Mouse (Mus musculus) embryo, embryonic 10 days (tissue): ENCODE results near the gene Parvb.

Experiments
- DNase-seq: peaks from one replicate; pipeline ENCODE4 v3.0.0-alpha.2; 2015; ENCODE audit warnings: low spot score

Parvb gene

GRCm38 (mm10) chr15:84294391-84294790, 62.5 kb downstream of the Parvb start:
- no peak for DNase-seq

DNA sequence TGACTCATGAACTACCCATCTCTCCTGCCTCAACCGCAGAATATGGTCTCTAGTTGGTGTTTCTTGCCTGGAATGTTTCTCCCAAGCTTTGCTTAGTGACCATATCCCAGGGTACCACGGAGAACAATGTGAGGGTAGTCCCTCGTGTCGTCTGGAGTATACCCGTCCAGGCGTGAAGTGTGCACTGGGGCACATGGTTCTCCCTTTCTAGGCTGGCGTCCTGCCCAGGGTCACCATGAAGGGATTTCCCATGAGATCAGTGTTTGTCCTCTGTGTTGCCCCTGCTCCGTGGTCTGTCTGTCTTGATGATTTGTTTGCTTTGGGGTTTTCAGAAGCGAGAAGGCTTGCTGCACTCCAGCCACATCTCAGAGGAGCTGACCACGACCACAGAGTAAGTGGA, 63.4 kb downstream of the Parvb start:
- DNase-seq = no peak

DNA sequence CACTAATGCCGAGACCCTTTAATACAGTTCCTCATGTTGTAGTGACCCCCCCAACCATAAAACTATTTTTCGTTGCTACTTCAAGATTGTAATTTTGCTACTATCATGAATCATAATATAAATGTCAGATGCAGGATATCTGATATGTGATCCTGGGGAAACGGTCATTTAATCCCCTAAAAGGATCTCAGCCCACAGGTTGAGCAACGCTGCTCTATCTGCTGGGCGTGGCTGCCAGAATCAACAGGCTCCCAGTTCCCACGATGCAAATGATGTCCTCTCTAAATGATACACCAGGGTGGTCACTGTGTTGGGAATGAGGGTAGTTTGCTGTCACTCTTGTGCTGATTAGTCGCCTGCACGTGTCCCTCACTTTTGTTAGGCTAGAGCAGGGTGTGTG, 65.6 kb downstream of the Parvb start:
- no peak for DNase-seq

DNA sequence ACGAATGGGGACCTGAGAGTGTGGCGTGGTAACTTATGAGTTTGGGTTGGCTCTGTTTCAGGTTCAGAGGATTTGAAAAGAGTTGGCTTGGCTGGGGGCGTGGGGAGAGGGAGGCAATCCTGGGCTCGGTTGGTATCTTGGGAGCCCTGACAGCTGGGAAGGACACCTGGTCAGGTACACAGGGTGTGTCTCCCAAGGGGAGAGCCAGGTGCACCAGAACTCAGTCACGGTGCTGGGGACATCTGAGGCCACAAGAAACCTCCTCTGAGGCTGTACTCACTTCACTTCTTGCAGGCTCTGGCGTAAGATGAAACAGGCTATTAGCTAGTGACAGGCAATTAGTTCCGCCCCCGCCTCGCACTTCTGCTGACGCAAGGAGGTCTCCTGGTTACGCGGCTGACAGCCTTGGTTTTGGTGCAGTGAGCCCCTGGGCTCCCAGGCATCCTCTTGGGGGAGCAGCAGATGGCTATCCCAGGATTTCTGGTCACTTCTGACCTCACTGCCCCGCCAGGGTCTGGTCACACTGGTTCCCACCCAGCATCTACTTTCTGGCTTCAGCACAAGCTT, 67.0 kb downstream of the Parvb start:
- peak; percentile 85 for DNase-seq

GRCm38 (mm10) chr15:84299662-84300333, 68.0 kb downstream of the Parvb start:
- peak; percentile 80 for DNase-seq

DNA sequence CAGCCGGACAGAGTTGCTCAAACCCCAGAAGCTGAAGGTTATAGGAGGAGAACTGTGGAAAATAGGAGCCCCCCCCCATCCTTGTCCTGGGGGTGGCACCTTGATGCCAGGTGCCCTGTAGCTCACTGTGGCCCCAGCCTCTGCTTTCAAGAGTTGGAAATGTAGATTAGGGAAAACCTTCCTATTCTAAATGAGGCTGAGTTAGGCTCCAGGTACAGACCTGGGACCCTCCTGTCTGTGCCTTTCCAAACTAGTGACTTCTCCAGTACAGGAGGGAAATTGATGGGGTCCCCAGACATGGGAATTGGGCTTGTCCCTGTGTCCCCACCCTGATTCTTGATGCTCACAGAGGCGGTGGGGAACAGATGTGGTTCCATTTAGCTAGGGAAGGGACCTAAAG, 68.7 kb downstream of the Parvb start:
- DNase-seq = no peak

- peak; percentile 70 for DNase-seq
These were observed 69.2 kb downstream of the Parvb start for GRCm38 (mm10) chr15:84301026-84301425.

- DNase-seq = no peak
These were observed 70.0 kb downstream of the Parvb start for GRCm38 (mm10) chr15:84301641-84302420.

DNA sequence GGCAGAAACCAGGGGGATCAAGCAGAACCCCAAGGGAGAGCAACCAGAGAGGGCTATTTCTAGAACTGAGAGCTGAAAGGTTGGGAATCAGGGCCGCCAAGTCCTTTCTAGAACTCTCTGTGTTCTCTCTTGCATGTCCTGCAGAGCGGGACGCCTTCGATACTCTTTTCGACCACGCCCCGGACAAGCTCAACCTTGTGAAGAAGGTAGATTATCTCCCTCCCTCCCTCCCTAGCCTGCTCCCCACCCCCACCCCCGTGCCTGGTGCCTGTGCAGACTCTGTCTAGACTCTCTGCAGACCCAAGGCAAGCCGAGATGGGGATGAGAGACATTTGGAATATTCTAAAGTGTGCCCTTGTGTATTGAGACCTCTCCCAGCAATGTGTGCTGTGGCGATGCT, 71.4 kb downstream of the Parvb start:
- DNase-seq = no peak

DNA sequence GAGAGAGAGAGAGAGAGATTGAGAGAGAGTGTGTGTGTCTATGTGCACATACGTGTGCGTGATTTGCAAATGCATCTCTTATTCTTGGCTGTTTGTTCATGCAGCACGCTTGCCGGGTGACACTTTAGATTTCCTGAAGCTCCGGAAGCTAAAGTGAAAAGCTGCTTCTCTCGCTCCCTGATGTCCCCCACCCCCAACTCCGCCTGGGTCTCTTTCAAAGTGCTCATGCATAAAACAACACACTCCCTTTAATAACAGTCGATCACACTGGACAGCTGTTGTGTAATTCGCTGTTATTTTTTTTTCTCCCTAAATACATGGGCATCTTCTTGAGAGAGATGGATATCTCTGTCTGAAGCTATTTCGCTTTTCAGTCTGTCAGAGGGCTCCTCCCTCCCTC, 73.5 kb downstream of the Parvb start:
- no peak for DNase-seq

GRCm38 (mm10) chr15:84310271-84310670, 78.4 kb downstream of the Parvb start:
- DNase-seq = no peak

GRCm38 (mm10) chr15:84311295-84312085, 79.6 kb downstream of the Parvb start:
- DNase-seq = no peak

GRCm38 (mm10) chr15:84312878-84313565, 81.2 kb downstream of the Parvb start:
- DNase-seq = peak; percentile 48

DNA sequence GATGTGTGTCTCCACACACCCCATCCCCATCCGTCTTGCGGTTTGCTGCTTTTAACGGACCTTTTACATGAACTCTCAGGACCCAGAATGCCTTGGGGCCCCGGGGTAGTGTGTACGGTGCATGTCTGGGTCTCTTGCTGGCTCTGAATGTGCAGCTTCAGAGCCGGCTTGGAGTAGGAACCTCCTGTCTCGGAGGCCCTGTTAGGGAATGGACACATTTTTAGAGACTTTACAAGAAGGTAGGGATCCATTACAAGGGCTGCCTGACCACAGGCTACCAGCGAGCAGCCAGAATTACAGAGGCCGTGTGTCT, 81.7 kb downstream of the Parvb start:
- no peak for DNase-seq

GRCm38 (mm10) chr15:84314420-84315080, 82.7 kb downstream of the Parvb start:
- no peak for DNase-seq

GRCm38 (mm10) chr15:84315276-84316046, 83.6 kb downstream of the Parvb start:
- no peak for DNase-seq

DNA sequence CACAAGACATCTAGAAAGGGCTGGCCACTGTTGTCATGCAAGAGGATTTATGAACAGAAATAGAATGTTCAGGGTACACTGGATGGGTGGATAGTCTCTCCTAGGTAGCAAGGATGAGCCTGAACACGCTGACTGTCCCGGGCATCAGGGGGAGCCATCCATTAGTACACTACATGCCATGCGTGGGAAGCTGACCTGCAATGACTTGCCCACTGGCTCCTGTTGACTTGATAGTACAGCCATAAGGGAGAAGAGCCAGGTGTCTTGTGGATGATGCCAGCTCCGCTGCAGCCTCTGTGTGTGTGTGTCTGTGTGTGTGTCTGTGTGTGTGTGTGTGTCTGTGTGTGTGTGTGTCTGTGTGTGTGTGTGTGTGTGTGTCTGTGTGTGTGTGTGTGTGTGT, 87.5 kb downstream of the Parvb start:
- DNase-seq = no peak

DNA sequence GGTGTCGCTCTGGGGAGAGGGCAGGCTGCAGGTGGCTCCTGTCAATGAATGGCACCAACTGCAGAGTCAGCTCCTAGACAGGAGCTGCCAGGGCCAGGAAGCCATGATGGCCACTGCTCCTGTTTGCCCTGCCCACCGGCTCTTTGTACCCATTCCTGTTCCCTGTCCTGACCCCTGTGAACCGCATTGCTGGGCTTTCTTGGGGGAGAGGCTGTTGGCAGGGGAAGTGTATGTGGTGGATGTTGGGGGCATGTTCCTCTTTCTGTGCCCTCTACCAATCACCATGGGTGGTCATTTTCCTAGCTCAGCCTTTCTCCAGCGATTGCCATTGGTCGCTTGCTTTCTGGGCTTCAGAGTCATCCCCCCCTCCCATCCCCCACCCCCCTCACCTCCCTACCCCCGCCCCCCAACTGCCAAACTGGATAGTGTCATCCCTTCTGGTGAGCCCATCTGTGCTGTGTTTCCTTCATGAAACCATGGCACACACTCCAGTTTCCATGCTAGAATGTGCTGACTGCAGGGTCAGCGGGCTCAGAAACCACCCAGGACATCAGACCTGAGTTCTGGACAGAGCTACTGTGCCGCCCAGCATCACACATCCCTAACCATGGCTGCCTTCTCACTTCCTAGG, 89.8 kb downstream of the Parvb start:
- DNase-seq = no peak

DNA sequence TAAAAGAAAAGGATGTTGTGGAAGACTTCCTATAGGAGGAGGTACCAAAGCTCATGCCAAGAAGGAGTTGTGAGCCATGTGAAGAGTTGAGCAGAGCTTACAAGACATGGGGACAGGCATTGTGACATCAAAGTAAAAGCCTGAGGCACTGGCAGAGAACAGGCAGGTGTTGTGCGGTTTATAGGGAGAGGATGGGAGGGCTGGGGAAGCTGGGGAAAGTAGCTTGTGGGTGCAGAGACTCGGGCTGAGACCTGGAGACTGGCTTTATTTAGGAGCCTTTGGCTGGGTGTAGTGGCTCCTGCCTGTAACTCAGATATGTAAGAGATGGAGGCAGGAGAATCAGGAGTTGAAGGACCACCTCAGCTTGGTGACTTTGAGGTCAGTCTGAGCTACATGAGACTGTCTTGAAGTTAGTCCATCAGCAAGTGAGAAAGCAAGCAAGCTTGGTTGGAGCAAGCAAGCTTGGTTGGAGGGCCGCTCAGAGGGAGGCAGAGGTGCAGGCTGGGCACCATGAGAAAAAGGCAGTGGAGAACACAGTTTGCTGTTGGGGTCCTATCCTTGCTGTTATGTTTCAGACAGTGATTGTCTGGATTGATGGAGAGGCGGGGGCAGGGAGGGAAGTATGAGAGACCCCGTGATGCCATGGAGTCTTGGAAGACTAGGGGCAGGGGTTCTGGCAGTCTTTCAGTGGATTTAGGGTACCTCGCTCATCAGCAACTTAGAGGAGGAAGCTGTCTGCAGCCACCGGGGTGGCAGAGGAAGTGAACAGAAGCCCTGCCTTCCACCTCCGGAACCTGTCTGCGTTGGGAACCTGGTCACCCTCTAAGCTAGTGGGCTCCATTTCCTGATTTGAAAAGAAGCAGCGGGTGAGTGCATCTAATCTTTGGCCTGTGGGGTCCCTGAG, 92.4 kb downstream of the Parvb start, which contains the start of gene Parvg:
Gene Parvg, plus strand, starts transcription at position 61 of the 904 bp plus-strand sequence.
- DNase-seq = no peak
